Mouse (Mus musculus) v-Abl transformed pro-B cells (cell line): ENCODE data around the gene Cpne1.
"Not testable (repeated sequence)": the region's sequence is repeated elsewhere in the genome, so short reads cannot be mapped to it uniquely, and the experiment has no call there.

Experiments
- in situ Hi-C, 2 experiments: fragments of 400-800 bp; cut with MboI; formaldehyde crosslinking; loops; one replicate each; pipeline ENCODE4 v1.15.1; 2025; ENCODE audit not compliant: unreplicated experiment in 2 of 2

Gene Cpne1

GRCm38 (mm10) chr2:156111358-156112079, at the start of gene Cpne1, which contains the start of gene Rbm12:
Cpne1 (minus strand) TSS chr2:156111965.
Rbm12 (minus strand) TSS chr2:156111978.
- in situ Hi-C loops = no loop called here

DNA sequence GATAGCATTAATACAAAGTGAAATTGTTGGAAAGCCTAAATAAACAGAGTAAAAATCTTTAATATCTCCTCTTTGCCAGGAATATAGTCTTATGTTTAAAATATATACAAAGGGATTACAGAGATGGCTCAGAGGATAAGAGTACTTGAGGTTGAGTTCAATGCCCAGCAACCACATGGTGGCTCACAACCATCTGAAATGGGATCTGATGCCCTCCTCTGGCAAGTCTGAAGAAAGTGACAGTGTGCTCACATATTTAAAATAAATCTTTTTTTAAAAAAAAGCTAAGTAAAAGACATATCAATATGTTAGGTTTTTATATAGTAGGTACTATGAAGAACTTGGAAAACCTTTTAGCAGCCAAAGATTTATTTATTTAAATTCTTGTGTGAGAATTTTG, 39.8 kb upstream of the Cpne1 start:
- in situ Hi-C loops = loop anchor here in 1 of 2 experiments (25.0 kb wide), 1 partner anchor 964 kb away; no protein-coding TSS in a partner anchor

- in situ Hi-C loops = loop anchor here in 1 of 2 experiments (5.0 kb wide), 1 partner anchor 35 kb away; the partner anchor contains the start of gene Rbm39
These were observed 35.7 kb upstream of the Cpne1 start for GRCm38 (mm10) chr2:156147316-156147915.

DNA sequence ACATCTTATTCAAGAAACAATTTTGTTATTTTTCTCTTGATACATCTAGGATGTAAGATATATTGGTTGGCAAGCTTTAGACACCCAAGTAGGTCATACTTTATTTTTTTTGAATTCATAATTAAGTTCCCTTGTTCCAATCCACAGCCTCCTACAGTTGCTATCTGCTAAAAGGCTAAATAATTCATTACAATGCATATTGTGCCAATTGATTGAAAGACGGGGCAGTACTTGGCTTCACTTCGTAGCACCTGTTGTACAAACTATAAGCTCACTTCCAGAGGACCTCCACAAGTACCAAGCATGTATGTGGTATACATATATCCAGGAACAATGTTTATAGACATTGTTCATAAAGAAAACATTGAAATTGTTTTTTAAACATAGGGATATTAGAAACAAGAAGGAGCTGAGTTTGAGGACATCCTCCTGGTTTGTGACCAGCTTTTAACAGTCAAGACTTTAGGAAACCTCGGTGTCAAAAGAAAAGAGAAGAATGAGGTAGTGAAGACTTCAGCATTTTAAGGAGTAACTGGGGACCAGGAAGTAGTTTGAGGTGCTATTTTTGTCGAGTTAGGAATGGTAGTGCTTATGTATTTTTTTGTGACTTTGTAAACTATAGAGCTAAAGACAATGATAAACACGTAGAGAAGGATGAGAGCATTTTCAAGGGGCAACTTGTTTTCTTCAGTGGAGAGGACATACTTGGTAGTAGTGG, 34.7 kb upstream of the Cpne1 start:
- in situ Hi-C loops = loop anchor here in 1 of 2 experiments (5.0 kb wide), 1 partner anchor 36 kb away; the partner anchor contains the start of gene Rbm39

DNA sequence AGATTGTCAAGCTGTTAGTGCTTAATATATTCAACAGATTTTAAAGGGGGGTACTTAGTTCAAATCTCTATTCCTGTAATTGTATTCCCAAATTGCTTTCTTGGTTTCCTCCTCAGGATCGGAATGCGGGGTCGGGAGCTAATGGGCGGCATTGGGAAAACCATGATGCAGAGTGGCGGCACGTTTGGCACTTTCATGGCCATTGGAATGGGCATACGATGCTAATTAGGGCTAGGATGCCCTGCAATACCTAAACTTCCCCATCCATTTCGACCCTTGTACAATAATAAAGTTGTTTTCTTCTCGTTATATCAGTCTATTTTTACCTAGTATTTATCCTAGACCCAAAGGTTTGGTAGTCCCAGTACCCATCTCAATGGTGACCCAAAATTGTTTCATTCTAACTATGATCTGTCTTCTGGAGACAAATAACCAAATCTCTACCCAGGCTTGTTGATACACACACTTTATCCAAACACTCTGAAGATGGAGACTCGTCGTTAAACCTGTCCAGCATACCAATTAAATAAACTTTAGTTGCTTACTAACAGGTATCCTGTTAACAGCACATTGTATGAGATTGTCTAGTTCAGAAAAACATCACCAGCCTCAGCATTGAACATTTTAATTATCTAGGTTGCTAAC, 33.8 kb upstream of the Cpne1 start:
- in situ Hi-C loops = loop anchor here in 1 of 2 experiments (5.0 kb wide), 1 partner anchor 37 kb away; the partner anchor contains the start of gene Rbm39

- in situ Hi-C loops = loop anchor here in 1 of 2 experiments (5.0 kb wide), 1 partner anchor 177 kb away; no protein-coding TSS in a partner anchor
These were observed 32.4 kb upstream of the Cpne1 start, which contains the start of the genes Romo1 and Nfs1 for GRCm38 (mm10) chr2:156143953-156144724. Romo1 (plus strand) TSS chr2:156144039. Nfs1 (minus strand) TSS chr2:156144186.

DNA sequence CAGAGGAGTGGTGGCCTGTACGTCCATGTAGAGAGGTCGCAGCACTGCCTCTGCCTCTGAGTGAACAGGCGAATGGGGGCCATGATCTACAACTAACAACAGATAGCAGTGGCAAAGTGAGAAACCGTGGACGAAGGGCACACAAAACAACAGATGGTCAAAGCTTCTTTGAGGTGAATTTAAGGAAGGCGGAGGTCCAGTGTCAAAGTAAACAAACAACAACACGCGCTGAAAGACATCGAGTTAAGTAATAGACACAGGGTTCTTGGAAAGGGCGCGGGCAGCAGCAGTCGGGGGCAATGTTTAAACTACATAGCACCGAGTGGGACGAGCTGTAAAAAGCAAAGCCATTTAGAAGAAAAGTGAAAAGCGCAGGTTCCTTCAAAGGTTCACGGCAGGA, 31.6 kb upstream of the Cpne1 start:
- in situ Hi-C loops = loop anchor here in 1 of 2 experiments (5.0 kb wide), 1 partner anchor 176 kb away; no protein-coding TSS in a partner anchor

GRCm38 (mm10) chr2:156142820-156143219, 31.1 kb upstream of the Cpne1 start:
- in situ Hi-C loops = loop anchor here in 1 of 2 experiments (5.0 kb wide), 1 partner anchor 176 kb away; no protein-coding TSS in a partner anchor

- in situ Hi-C loops = loop anchor here in 1 of 2 experiments (10.0 kb wide), 1 partner anchor 291 kb away; no protein-coding TSS in a partner anchor
These were observed 23.9 kb upstream of the Cpne1 start for GRCm38 (mm10) chr2:156135695-156136094.

- in situ Hi-C loops = loop anchor here (5.0 to 10.0 kb wide), 3 partner anchors 172 to 289 kb away; no protein-coding TSS in a partner anchor
These were observed 22.4 kb upstream of the Cpne1 start for GRCm38 (mm10) chr2:156134161-156134560.

- in situ Hi-C loops = no loop called here
These were observed 15.2 kb upstream of the Cpne1 start, which contains the start of gene Gm28036 for GRCm38 (mm10) chr2:156126992-156127391. Gm28036 (minus strand) TSS chr2:156127092.

DNA sequence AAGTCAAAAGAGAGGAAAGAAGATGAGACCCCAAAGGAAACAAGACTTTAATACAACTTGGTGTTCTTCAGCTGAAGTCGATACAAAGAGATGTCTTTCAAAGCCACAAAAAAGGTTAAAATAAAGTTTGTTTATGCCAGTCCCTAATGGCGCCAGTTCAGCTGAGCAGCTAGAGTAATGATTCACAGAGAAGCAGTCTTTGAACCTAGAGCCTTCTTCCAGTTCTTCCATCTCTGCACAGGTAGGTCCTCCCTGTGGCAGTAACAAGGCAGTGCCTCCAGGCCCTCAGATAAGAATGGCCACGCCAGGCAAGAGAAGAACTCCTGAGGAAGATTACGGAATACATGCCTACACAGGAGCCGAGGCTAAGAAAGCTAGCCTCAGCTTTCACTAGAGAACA, 12.0 kb upstream of the Cpne1 start:
- in situ Hi-C loops = no loop called here

DNA sequence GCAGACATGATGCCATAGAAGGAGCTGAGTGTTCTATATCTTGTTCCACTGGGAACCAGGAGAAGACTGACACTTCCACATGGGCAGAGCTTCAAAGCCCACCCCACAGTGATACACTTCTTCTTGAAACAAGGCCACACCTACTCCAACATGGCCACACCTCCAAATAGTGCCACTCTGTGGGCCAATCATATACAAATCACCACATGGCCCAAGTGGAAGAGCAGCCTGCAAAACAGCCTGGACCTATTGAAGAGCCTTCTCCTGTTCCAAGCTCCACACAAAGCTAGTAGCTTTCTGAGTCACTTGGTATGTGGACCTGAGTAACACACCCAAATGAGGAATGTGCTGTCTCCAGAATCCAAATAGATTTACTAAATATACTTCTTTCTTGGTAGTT, 7.8 kb upstream of the Cpne1 start:
- in situ Hi-C loops = no loop called here

DNA sequence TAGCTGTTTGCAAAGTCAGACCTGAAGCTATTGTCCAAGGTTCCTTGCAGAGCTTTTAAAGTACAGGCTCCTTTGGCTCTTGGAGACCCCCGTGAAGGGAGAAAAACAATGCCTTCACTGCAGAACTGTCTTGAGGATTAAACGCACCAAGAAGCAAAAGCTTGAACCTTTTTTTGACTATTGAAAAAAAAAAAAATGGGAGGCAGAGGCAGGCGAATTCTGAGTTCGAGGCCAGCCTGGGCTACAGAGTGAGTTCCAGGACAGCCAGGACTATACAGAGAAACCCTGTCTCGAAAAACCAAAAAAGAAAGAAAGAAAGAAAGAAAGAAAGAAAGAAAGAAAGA, 287 bp upstream of the Cpne1 start:
- in situ Hi-C loops = not testable (repeated sequence)

GRCm38 (mm10) chr2:156110627-156111357, 973 bp downstream of the Cpne1 start:
- in situ Hi-C loops = no loop called here

GRCm38 (mm10) chr2:156091926-156092325, 19.8 kb downstream of the Cpne1 start:
- in situ Hi-C loops = no loop called here

- in situ Hi-C loops = no loop called here
These were observed 22.0 kb downstream of the Cpne1 start for GRCm38 (mm10) chr2:156089799-156090198.

- in situ Hi-C loops = no loop called here
These were observed 24.2 kb downstream of the Cpne1 start for GRCm38 (mm10) chr2:156087391-156088110.
